Mouse (Mus musculus) macrophage (primary cell): ENCODE measurements around the gene Slc23a2. TPM values are rescaled to one million over a fixed set of nuclear protein-coding genes. Genes with fewer than 3 reads are reported as not detected.
A peak's percentile ranks its signal among the peaks of the same experiment; 100 is the strongest.

Source experiments
- H3K27ac ChIP-seq: fragments of 350-480 bp; formaldehyde crosslinking; 2 replicates; pipeline ENCODE4 v1.9.0; 2021
- H3K36me3 ChIP-seq: fragments of 350-480 bp; formaldehyde crosslinking; 2 replicates; pipeline ENCODE4 v1.9.0; 2021; ENCODE audit errors: inconsistent target
- H3K4me3 ChIP-seq: fragments of 350-480 bp; formaldehyde crosslinking; 2 replicates; pipeline ENCODE4 v1.9.0; 2021; ENCODE audit errors: inconsistent target
- H3K79me2 ChIP-seq: fragments of 350-480 bp; formaldehyde crosslinking; 2 replicates; pipeline ENCODE4 v1.9.0; 2021; ENCODE audit errors: inconsistent target
- WGBS: methylation state at CpG from one replicate; pipeline ENCODE4 v1.1.7; 2026; ENCODE audit warnings: inconsistent platforms; ENCODE audit not compliant: missing documents; 5-methylcytosine and 5-hydroxymethylcytosine counted together
- polyA plus RNA-seq: library from polyadenylated mRNA; stranded (reverse); fragments of 250-400 nt; gene quantifications from 3 replicates; pipeline ENCODE4 v1.2.4, GENCODE M21; 2018; ENCODE audit warnings: inconsistent platforms

Slc23a2 gene
- polyA plus RNA-seq, 1 experiment from 2014 or later: 42.4 TPM

- Histone ChIP-seq H3K36me3 (peaks cover 11% of the 10 kb centered on the region; the same call in 1 of the 2 replicates), H3K4me3 (no peak overlapping the region), H3K27ac (peak overlapping the region; percentile 49), H3K79me2 (peaks cover 89% of the 10 kb centered on the region)
- 60% methylated on average over 9 of the region's 9 CpGs for WGBS
These were observed 45.8 kb downstream of the Slc23a2 start for GRCm38 (mm10) chr2:132098942-132099672.

- H3K79me2 ChIP-seq: peaks cover 89% of the 10 kb centered on the region
- no peak overlapping the region for H3K4me3 ChIP-seq
- WGBS: 53% methylated on average over 4 of the region's 4 CpGs
- peak overlapping the region; percentile 49 for H3K27ac ChIP-seq
- H3K36me3 ChIP-seq: peaks cover 15% of the 10 kb centered on the region; the same call in 1 of the 2 replicates
These were observed 46.5 kb downstream of the Slc23a2 start for GRCm38 (mm10) chr2:132098365-132098764.

GRCm38 (mm10) chr2:132096582-132096981 lies 48.3 kb downstream of the Slc23a2 start:
- Histone ChIP-seq H3K27ac (peak overlapping the region; percentile 89), H3K4me3 (no peak overlapping the region), H3K36me3 (peaks cover 31% of the 10 kb centered on the region; the same call in 1 of the 2 replicates), H3K79me2 (peaks cover 91% of the 10 kb centered on the region)
- 85% methylated on average over 4 of the region's 4 CpGs for WGBS

- 57% methylated on average over 6 of the region's 6 CpGs for WGBS
- Histone ChIP-seq H3K79me2 (peaks cover 91% of the 10 kb centered on the region), H3K4me3 (no peak overlapping the region), H3K36me3 (peaks cover 36% of the 10 kb centered on the region; the same call in 1 of the 2 replicates), H3K27ac (peak overlapping the region; percentile 89)
These were observed 49.1 kb downstream of the Slc23a2 start for GRCm38 (mm10) chr2:132095821-132096220.

GRCm38 (mm10) chr2:132094441-132095230 lies 50.3 kb downstream of the Slc23a2 start:
- peaks cover 32% of the 10 kb centered on the region; the same call in 1 of the 2 replicates for H3K36me3 ChIP-seq
- peaks cover 86% of the 10 kb centered on the region for H3K79me2 ChIP-seq
- H3K27ac ChIP-seq: peak overlapping the region; percentile 89
- H3K4me3 ChIP-seq: peak overlapping the region; percentile 3; the same call in 1 of the 2 replicates
- 14% methylated on average over 11 of the region's 11 CpGs for whole genome bisulfite sequencing

GRCm38 (mm10) chr2:132093739-132094138 lies 51.2 kb downstream of the Slc23a2 start:
- Histone ChIP-seq H3K4me3 (no peak overlapping the region), H3K79me2 (peaks cover 86% of the 10 kb centered on the region), H3K36me3 (peaks cover 41% of the 10 kb centered on the region), H3K27ac (peak overlapping the region; percentile 89)
- 94% methylated on average over 2 of the region's 2 CpGs for WGBS

- Histone ChIP-seq H3K79me2 (peaks cover 86% of the 10 kb centered on the region), H3K4me3 (no peak overlapping the region), H3K36me3 (peaks cover 46% of the 10 kb centered on the region), H3K27ac (0 out of 2 replicates have a peak overlapping the region, but pooled peaks have one; percentile 89)
- 86% methylated on average over 1 of the region's 1 CpGs for WGBS
These were observed 51.6 kb downstream of the Slc23a2 start for GRCm38 (mm10) chr2:132093298-132093697.

- 88% methylated on average over 3 of the region's 3 CpGs for WGBS
- Histone ChIP-seq H3K79me2 (peaks cover 86% of the 10 kb centered on the region), H3K27ac (peak overlapping the region; percentile 36), H3K4me3 (no peak overlapping the region), H3K36me3 (peaks cover 52% of the 10 kb centered on the region)
These were observed 52.2 kb downstream of the Slc23a2 start for GRCm38 (mm10) chr2:132092722-132093121.

GRCm38 (mm10) chr2:132091749-132092148 lies 53.2 kb downstream of the Slc23a2 start:
- Histone ChIP-seq H3K27ac (peak overlapping the region; percentile 36), H3K79me2 (peaks cover 86% of the 10 kb centered on the region), H3K4me3 (no peak overlapping the region), H3K36me3 (peaks cover 55% of the 10 kb centered on the region)
- WGBS: 40% methylated on average over 4 of the region's 4 CpGs

GRCm38 (mm10) chr2:132084813-132085212 lies 60.1 kb downstream of the Slc23a2 start:
- H3K27ac ChIP-seq: peak overlapping the region; percentile 28
- peaks cover 53% of the 10 kb centered on the region; the same call in 1 of the 2 replicates for H3K79me2 ChIP-seq
- H3K36me3 ChIP-seq: peaks cover 90% of the 10 kb centered on the region
- H3K4me3 ChIP-seq: no peak overlapping the region

- Histone ChIP-seq H3K27ac (peak overlapping the region; percentile 28), H3K4me3 (no peak overlapping the region), H3K36me3 (peaks cover 92% of the 10 kb centered on the region), H3K79me2 (peaks cover 50% of the 10 kb centered on the region; the same call in 1 of the 2 replicates)
- WGBS: 77% methylated on average over 5 of the region's 5 CpGs
These were observed 60.5 kb downstream of the Slc23a2 start for GRCm38 (mm10) chr2:132084396-132084795.

- Histone ChIP-seq H3K27ac (no peak overlapping the region), H3K4me3 (no peak overlapping the region), H3K79me2 (peaks cover 11% of the 10 kb centered on the region; the same call in 1 of the 2 replicates), H3K36me3 (peaks cover 93% of the 10 kb centered on the region)
- WGBS: 96% methylated on average over 5 of the region's 5 CpGs
These were observed 65.8 kb downstream of the Slc23a2 start for GRCm38 (mm10) chr2:132079139-132079538.

GRCm38 (mm10) chr2:132073052-132073451 lies 71.9 kb downstream of the Slc23a2 start:
- no peak overlapping the region for H3K4me3 ChIP-seq
- H3K36me3 ChIP-seq: peaks cover 95% of the 10 kb centered on the region
- WGBS: 93% methylated on average over 3 of the region's 3 CpGs
- H3K79me2 ChIP-seq: no peaks in the 10 kb centered on the region
- H3K27ac ChIP-seq: no peak overlapping the region

GRCm38 (mm10) chr2:132069985-132070735 lies 74.7 kb downstream of the Slc23a2 start:
- Histone ChIP-seq H3K36me3 (peaks cover 95% of the 10 kb centered on the region), H3K27ac (no peak overlapping the region), H3K4me3 (no peak overlapping the region), H3K79me2 (no peaks in the 10 kb centered on the region)
- WGBS: 94% methylated on average over 10 of the region's 10 CpGs
